Mouse (Mus musculus) embryo, embryonic 9.5 days (tissue): ENCODE data around the gene Hoxd3.

ENCODE experiments used
- DNase-seq: peaks from one replicate; pipeline ENCODE4 v3.0.0-alpha.2; 2017; ENCODE audit errors: extremely low spot score

The Hoxd3 gene

GRCm38 (mm10) chr2:74741252-74741978 is 29.7 kb downstream of the Hoxd3 start:
- peak; percentile 76 for DNase-seq

- DNase-seq, result peak; percentile 58
Observed at GRCm38 (mm10) chr2:74741979-74742277, 30.2 kb downstream of the Hoxd3 start.

- DNase-seq, result peak; percentile 74
Observed at GRCm38 (mm10) chr2:74745540-74746297, 34.0 kb downstream of the Hoxd3 start.

GRCm38 (mm10) chr2:74746298-74746921 is 34.7 kb downstream of the Hoxd3 start:
- peak; percentile 57 for DNase-seq

GRCm38 (mm10) chr2:74747006-74747405 is 35.3 kb downstream of the Hoxd3 start:
- DNase-seq, result peak; percentile 68

GRCm38 (mm10) chr2:74747661-74748141 is 36.0 kb downstream of the Hoxd3 start:
- DNase-seq, result peak; percentile 59

- peak; percentile 51 for DNase-seq
Observed at GRCm38 (mm10) chr2:74748436-74748995, 36.8 kb downstream of the Hoxd3 start.

GRCm38 (mm10) chr2:74749337-74750121 is 37.8 kb downstream of the Hoxd3 start:
- peak; percentile 88 for DNase-seq

- peak; percentile 27 for DNase-seq
Observed at GRCm38 (mm10) chr2:74750731-74751250, 39.1 kb downstream of the Hoxd3 start.

- DNase-seq, result peak; percentile 16
Observed at GRCm38 (mm10) chr2:74751861-74752260, 40.1 kb downstream of the Hoxd3 start.

- peak; percentile 81 for DNase-seq
Observed at GRCm38 (mm10) chr2:74752431-74753174, 40.9 kb downstream of the Hoxd3 start.

GRCm38 (mm10) chr2:74753175-74753523 is 41.4 kb downstream of the Hoxd3 start:
- no peak for DNase-seq

- no peak for DNase-seq
Observed at GRCm38 (mm10) chr2:74753711-74754110, 42.0 kb downstream of the Hoxd3 start.

- DNase-seq, result peak; percentile 52
Observed at GRCm38 (mm10) chr2:74760146-74760545, 48.4 kb downstream of the Hoxd3 start.

GRCm38 (mm10) chr2:74761941-74762340 is 50.2 kb downstream of the Hoxd3 start:
- peak; percentile 27 for DNase-seq

- DNase-seq, result peak; percentile 79
Observed at GRCm38 (mm10) chr2:74762522-74763244, 51.0 kb downstream of the Hoxd3 start, which contains the start of gene Hoxd1. Hoxd1 (plus strand) TSS chr2:74762980.

GRCm38 (mm10) chr2:74763245-74763735 is 51.6 kb downstream of the Hoxd3 start:
- DNase-seq, result no peak

- peak; percentile 29 for DNase-seq
Observed at GRCm38 (mm10) chr2:74763976-74764375, 52.2 kb downstream of the Hoxd3 start.

- no peak for DNase-seq
Observed at GRCm38 (mm10) chr2:74774359-74774758, 62.6 kb downstream of the Hoxd3 start.
